Mouse (Mus musculus) heart, adult 8-10 months (tissue): ENCODE results near the gene 4921536K21Rik. TPM values are rescaled to one million over a fixed set of nuclear protein-coding genes. Genes with fewer than 3 reads are reported as not detected.
"Not testable (repeated sequence)": the region's sequence is repeated elsewhere in the genome, so short reads cannot be mapped to it uniquely, and the experiment has no call there.

ENCODE experiments used
- DNase-seq: peaks from one replicate; pipeline ENCODE4 v3.0.0; 2022; ENCODE audit warnings: low spot score
- total RNA-seq, 4 experiments: library from RNA; stranded (reverse); gene quantifications; 2 replicates each; pipeline ENCODE4 v1.2.4; 2022

Gene 4921536K21Rik
- total RNA-seq, 4 experiments from 2014 or later = 0.57 to 0.91 (median 0.60) TPM

DNA sequence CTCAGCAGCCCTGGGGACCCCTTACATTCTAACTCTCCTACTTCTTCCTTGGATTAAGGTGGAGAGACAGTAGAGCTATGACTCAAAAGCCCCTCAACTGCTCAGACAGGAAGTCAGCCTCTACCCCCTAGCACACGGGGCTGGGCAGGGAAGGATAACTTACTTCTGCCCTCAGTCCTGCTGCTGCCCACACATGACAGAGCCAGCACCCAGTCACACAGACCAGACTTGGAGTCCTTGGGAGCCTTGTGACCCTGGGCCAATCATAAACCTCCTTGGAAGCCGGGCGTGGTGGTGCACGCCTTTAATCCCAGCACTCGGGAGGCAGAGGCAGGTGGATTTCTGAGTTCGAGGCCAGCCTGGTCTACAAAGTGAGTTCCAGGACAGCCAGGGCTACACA, 16.5 kb upstream of the 4921536K21Rik start:
- not testable (repeated sequence) for DNase-seq

DNA sequence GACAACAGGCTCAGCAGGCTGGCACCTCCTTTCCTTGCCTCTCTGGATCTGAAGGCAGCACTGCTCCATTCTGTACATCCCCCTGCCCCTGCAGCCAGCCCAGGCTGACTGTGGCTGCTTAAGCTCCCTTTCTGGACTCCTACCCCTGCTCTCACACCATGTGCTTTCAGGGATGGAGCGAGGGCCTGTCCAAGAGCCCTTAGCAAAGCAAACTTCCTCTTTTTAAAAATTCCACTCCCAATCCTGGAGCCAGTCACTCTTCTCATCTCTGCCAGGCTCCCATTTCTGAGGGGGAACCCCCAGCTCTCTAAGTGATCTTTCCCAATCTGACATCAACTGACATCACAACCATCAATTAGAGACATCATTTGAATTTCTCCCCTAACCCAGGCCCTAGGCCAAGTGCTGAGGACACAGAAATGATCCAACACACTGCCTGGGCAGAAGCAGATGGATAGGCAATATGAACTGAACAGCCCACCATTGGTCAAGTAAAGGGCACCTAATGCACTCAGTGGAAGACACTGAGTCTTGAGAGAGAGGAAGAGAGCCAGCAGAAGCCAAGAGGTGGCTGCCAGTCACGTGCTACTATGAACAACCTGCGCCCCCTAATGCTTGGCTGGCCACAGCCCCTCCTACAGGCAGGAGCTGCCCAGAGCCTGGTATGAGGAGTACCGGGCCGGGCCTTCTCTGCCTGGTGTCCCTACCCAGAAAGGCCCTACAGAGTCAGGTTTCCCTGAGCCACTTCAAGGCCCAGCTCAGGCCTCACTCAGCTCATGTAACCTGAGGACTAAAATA, 15.8 kb upstream of the 4921536K21Rik start:
- DNase-seq = no peak

DNA sequence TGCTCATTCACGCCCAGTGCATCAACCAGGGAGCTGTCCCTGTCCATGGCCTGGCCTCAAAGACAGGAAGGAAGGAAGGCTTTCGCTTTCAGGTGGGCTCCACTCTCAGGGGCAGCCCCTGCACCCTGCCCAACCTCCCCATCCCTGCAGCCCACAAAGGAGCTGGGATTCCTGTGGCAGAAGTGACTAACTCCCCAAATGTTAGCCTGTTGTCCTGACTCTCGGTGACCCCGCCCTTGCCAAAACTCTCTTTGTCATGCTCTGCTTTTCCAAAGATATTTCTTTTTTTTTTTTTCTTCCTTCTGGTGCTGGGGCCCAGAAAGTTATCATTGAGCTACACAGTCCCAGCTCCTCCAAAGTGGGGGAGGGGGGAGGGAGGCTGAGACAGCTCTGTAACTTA, 14.3 kb upstream of the 4921536K21Rik start:
- DNase-seq = no peak

DNA sequence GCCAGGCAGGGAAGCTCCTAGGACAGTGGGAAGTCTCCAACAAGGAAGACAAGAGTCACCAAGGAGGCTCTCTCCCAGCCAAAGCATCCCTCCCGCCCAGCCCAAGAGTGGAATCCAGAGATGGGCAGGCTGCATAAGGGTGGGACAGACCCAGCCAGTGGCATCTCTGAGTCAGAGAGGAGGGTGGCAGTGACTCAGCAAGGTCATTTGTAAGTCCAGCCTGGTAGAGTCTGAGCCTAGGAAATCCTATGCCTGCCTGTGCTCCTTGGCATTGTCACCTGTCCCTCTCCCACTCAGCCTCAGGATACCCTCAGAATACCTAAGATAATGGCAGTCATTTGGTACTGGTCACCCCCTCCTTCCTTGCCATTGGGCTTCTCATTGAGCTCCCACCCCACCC, 10.5 kb upstream of the 4921536K21Rik start:
- no peak for DNase-seq

DNA sequence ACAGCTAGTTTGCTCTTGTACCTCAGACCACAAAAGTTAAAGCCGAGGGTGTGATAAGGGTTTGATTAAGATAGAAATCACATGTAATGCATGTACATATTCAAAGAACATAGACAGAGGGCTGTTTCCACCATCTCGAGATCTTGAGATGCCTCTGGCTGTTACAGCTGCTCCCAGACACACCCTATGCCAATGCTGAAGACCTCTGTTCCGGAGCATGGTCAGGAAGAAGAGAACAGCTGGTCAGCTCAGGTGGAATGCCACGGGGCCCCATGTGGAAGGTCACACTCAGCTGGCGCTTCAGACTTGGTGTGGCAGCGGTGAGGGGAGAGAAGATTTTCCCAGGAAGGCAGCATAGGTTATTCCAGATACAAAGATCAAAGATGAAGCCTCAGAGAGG, 9.8 kb upstream of the 4921536K21Rik start:
- DNase-seq = no peak

DNA sequence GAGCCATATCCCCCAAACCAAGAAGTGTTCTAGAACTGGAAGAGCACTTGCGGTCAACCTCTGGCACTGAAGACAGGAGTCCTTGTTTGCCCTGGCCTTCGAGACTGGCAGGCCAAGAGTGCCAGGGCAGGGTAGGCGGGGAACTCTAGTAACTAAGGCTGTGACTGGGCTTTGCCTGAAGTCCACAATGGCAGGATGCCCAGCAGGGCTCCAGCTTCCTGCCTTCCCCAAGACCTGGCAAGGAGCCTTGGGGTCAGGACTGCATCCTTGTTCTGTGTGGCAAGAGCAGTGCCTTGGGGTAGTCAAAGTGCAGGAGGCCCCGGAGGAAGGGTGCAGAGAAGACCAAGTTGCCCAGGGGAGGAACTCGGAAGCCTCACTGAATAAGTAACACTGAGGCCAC, 8.1 kb upstream of the 4921536K21Rik start:
- DNase-seq = peak; percentile 42

DNA sequence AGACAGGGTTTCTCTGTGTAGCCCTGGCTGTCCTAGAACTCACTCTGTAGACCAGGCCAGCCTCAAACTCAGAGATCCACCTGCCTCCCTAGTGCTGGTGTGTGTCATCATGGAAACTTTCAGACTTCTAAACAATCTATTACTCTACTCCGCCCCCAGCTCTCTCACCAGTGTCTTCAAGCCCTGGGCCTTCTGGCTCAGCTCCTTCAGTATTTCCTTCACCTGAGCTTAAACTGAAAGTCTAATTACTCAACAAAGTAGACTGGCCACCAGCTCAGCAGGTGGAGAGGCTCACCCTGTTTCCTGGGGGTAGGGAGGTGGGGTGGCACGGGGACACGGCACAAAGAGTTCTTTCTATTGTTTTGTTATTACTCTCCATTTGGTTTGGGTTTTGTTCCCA, 7.6 kb upstream of the 4921536K21Rik start:
- DNase-seq = no peak

DNA sequence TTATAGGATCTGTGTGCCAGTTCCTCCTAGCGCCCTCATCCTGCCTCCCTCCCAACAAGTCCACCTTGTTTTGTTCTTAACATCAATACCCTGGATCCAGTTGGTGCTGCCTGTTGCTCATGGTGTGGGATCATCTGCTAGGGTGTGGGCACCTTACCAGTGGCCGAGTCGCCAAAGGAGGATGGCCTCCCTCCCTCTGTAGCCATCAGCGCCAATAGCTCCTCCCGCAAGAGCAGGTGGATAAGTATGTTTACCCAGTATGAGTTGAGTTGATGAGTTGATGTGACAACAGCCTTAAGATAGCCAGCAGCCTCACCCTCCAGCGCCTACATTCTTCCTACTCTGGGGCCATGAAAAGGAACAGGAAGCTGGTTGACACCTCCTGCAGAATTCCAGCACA, 5.4 kb upstream of the 4921536K21Rik start:
- no peak for DNase-seq

DNA sequence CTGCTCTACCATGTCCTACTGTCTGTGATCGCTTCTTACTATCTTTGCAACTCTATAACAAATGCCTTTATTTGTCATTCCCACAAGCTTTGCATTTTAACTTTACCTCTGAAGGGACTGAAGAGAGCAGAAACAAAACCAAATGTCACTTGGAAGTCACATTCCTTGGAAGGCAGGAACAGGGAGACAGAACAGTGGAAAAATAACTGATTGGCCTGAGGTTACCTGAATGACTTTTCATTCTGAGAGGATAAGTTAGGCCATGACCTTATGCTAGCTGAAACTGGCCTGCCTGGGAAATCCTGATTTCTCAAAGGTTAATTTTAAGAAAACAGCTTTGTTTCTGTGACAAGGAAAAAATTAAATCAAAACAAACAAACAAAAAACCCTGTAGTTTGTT, 1.0 kb upstream of the 4921536K21Rik start:
- DNase-seq = no peak

DNA sequence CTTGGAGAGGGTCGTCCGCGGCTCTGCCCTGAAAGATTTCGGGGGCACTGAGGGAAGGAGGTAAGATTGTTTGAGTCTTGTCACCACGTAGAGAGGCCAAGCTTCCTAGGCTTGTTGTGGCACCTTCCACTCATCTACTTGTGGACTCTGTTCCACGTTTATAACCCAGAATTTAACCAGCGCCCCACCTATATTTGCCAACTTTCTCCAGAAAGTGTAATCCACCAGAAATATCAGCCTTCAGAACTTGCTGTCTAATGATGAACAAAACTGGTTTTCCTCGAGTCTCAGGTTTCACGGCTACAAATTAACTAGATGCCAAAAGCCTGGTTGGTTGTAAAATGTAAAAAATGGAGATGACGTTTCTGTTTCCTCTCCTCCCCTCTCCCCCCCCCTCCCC, 560 bp upstream of the 4921536K21Rik start:
- no peak for DNase-seq

DNA sequence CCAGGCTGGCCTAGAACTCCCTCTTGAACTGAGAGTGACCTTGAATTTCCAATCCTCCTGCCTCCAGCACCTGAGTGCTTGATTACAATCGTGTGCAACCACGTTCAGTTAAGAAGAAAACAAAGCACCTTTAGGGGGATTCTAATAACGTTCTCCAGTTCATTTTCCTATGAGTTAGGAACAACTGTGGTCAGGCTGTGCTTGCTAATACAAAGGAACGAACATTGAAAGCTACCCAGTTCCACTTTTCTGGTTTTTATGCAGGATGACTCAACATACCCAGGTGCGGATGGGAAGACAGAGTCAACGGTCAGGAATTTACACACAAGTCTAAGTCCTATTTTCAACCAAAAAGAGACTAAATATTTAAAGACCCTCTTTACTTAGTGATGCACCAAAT, 928 bp downstream of the 4921536K21Rik start:
- DNase-seq = no peak

DNA sequence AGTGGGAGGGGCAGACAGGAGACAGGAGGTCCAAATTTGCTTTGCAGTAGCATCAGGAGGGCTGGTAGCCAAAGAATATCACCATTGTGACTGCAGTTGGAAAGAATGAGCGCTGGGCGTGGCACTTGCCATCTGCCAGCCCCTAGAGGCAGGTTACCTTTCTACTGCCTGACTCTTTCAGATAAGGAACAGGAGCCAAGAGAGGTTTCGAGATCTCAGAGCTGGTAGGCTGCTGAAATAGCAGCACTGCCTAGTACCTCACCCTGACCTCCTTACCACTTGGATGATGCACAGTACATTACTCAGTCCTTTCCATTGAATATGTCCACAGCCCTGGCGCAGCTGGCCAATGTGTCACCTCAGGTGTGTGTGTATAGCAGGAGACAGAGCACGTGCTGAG, 7.6 kb downstream of the 4921536K21Rik start:
- DNase-seq = no peak

DNA sequence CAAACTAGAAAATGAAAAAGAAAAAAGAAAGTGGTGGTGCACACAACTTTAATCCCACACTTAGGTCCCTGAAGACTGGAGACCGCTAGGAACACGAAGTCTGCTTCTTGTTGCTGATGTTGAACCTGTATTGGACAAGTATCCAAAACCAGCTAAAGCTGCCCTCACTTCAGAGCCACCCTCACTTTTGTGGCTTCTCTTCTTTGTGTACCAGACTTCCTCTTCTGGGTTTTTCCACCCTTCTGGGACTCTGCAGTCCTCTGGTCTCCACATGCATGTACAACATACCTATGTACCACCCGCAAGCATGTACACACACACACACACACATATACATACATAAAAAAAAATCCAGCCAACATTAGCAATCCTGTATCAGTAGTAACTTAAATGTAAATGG, 11.2 kb downstream of the 4921536K21Rik start:
- no peak for DNase-seq

DNA sequence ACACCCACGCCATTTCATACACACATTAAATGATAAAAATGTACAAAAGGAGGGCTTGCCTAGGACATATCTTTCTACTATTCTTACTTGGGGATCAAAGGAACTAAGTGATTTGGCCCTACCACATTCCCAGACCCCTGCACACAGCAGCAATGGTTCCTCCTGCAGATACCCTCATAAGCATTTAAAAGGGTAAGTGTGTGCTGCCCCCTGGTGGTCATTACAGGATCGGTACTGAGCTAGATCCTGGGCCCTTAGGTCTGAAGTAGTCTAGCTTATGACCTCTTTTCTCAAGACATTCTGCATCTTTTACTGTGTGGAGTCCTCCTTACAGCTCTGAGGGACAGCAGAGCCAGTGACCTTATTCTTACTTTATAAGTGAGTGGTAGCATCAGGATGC, 15.1 kb downstream of the 4921536K21Rik start:
- peak; percentile 69 for DNase-seq

DNA sequence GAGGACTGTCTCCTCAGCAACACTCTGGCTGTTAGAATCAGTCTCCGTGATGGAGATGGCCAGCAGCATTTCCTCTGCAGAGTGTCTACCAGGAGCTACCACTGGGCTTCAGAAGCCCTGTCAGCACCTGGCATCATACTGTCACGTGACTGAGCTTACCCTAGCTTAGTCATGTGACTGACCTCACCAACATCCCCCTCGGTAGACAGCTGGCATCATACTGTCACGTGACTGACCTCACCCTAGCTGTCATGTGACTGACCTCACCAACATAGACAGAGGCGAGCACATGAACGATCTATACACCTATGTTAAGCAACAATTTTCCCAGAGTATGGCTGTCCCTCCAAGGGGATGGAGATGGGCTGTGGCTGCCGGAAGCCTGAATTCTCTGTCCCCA, 16.2 kb downstream of the 4921536K21Rik start:
- DNase-seq = no peak

DNA sequence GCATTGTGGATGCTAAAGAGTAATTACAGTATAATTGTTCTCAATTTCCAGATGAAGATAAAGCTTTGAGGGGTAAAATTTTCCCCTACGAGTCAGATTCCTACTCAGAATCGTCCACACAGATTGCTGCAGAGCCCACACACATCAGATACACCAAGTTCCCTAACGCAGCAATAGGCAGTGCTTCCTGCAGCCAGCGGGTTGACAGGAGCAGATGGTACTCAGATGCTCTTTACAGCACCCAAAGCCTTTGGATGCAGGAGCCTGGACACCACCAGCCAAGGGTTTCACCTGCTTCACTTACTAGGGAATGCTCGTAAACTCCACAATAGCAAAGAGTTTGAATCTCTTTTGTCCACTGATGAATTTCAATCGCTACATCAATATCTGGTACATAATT, 18.5 kb downstream of the 4921536K21Rik start:
- DNase-seq = no peak

DNA sequence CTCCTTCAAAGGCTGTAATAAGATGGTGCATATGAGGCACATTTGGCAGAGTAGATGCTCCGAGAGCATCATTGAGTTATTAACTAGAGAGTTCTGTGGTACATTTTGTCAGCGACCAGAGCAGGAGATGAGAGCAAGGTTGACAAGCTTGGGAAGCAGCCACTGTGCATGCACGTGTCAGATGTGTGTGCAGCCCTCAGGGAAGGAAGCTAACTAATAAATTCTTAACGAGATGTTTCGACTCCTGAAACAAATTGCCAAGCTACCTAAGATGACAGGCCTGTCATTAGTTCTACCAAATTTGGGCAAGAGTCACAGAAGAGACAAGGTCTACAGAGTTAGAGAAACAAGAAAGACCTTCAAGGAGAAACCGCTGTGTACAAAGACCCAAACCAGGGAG, 30.6 kb downstream of the 4921536K21Rik start:
- DNase-seq = no peak

DNA sequence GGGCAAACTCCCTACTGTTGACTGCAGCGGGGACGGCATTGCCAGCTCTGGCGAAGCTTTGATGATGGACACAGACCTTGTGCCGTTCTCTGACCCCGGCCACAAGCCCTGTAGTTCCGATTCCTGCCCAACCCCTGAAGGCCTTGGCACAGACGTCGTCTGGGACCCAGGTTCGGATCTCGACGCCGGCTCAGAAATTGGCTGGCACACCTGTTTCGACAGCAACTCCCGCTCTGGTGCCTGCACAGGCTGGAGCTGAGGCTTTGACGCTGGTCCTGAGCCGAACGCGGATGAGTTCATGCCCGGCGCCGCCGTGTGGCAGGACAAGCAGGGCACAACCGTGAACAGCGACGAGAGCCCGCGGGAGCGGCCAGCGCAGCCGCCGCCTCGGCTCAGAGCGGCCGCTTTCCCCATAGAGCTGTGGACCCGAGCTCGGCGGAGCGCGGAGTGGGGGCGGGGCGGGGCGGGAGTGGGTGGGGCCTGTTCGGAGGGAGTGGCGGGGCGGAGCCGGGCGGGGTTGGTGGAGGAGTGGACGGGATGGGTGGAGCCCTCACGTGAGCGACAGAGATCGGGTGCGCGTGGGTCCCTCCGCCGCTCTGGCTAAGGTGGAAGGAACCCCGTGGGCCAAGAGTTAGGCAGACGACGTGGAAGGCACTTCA, 31.3 kb downstream of the 4921536K21Rik start, which contains the start of gene Osbp2:
Gene Osbp2 (minus strand): TSS at position 450 of the 659 bp plus-strand sequence.
- DNase-seq = peak; percentile 31

DNA sequence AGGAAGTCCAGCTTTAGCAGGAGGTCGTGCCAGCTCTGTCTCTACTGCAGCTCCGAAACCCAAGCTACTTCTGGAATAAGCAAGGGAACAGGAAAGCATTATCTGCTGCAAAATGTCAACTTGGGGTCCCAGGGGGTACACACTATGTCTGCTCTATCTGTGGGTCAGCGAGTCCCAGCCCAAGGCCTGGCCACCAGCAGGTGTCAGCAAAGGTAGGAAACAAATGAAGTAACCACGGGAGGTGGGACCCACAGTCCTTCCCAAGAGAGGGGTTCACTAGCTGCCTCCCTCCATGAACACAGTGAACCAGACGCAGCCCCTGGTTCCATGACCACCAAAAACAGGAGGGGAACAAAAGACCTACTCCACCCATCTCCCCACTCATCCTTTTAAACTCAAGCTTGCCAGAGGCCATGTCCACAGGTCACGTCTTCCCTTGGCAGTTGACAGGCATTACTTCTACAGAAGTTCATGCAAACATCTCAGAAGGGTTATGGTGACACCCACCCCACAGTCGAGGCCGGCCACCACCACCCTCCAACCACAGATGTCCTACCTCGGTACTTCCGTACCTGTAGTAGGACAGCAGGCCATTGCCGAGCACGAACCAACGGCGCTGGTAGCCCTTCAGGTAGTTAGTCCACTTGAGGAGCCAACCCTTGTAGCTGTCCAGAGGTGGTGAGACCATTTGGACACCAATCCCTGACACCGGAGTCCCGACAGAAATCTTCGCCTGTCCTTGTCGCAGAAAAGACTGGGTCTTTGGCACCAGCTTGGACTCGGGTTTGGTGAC, 32.0 kb downstream of the 4921536K21Rik start:
- DNase-seq = no peak

DNA sequence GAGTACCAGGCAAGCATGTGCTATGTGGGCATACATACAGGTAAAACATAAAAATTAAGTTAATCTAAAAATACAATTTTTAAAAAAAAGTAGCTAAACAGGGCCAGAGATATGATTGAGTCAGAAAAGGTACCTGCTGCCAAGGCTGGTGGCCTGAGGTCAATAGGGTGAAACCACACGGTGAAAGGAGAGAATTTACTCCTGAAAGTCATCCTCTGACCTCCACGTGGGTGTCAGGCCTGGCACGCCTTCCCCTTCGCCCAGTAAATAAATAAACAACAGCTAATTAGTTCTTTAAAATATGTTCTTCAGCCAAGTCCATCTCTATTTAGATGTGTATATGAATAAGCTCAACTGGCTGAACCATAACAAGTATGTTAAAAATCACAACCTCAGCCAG, 34.5 kb downstream of the 4921536K21Rik start:
- DNase-seq = no peak

DNA sequence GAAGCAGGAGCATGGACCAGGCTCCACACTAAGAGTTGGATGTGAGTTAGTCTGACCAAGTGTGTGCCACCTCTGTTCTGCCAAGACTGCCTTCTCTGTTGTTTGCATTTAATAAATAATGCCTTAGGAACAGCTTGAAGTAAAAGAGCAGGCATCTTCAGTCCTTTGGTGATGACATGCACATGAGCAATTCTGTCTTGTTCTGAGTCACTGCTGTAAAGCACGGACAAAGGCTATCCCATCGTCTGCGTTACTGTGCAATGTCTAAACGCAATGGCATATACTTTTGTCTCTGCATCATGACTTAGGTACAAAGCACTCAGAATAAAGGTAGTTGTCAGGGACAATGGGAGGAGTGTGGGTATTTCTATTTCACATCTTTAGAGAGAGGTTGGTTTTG, 35.1 kb downstream of the 4921536K21Rik start:
- DNase-seq = no peak

DNA sequence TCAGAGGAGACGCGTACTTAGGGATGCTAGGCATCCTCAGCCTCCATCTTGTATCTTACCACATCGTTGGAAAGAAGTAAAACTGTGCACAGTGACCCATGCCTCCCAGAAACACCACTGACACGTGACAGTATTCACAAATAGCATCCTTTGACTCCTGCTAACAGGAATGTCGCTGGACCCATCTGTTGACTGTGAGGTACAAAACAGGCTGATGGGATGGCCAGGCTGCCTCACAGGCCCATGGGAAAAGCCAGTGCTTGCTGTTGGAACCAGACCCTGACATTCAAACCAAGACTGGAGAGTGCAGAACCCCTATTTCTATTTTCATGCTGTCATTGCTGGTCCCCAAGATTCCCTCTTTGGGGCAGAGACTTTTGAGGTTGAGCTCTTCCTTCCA, 37.0 kb downstream of the 4921536K21Rik start:
- DNase-seq = no peak
